Mouse (Mus musculus) neural tube, embryonic 12.5 days (tissue): ENCODE results near the gene Fam117b. TPM values are rescaled to one million over a fixed set of nuclear protein-coding genes. Genes with fewer than 3 reads are reported as not detected.

Source experiments
- ATAC-seq: fragments of 200-750 bp; cut with Nextera tagmentation; 2 replicates; pipeline ENCODE4 v1.8.0; 2017; ENCODE audit warnings: low read depth, mild to moderate bottlenecking, moderate TSS enrichment, moderate library complexity; ENCODE audit not compliant: low FRiP score
- H3K27ac ChIP-seq: fragments of 300-500 bp; sonication (generic); 2 replicates; pipeline ENCODE4 v1.5.1; 2016
- H3K27me3 ChIP-seq: fragments of 300-500 bp; sonication (generic); replicated peaks from 2 replicates; pipeline ENCODE4 v1.6.1; 2016; ENCODE audit warnings: mild to moderate bottlenecking
- H3K36me3 ChIP-seq: fragments of 300-500 bp; sonication (generic); 2 replicates; pipeline ENCODE4 v1.6.1; 2016; ENCODE audit warnings: mild to moderate bottlenecking
- H3K4me1 ChIP-seq: fragments of 300-500 bp; sonication (generic); 2 replicates; pipeline ENCODE4 v1.6.1; 2016
- H3K4me2 ChIP-seq: fragments of 300-500 bp; sonication (generic); replicated peaks from 2 replicates; pipeline ENCODE4 v1.6.1; 2016; ENCODE audit warnings: mild to moderate bottlenecking
- H3K4me3 ChIP-seq: fragments of 300-500 bp; sonication (generic); 2 replicates; pipeline ENCODE4 v1.5.1; 2016
- H3K9ac ChIP-seq: fragments of 300-500 bp; sonication (generic); 2 replicates; pipeline ENCODE4 v1.6.1; 2016; ENCODE audit warnings: mild to moderate bottlenecking
- H3K9me3 ChIP-seq: fragments of 300-500 bp; sonication (generic); 2 replicates; pipeline ENCODE4 v1.6.1; 2016; ENCODE audit warnings: mild to moderate bottlenecking
- WGBS: fragments of 180-500 bp; shearing (Covaris S2); methylation state at CpG from one replicate; pipeline ENCODE4 v1.1.7; 2016; 5-methylcytosine and 5-hydroxymethylcytosine counted together
- polyA plus RNA-seq: library from polyadenylated mRNA; unstranded; fragments of >200 nt; fragmentation: Nextera tagmentation; extraction: Ambion mirVana; gene quantifications from 2 replicates; pipeline ENCODE4 v1.2.1, GENCODE M21; 2016

The Fam117b gene
- polyA plus RNA-seq, 1 experiment from 2014 or later = 31.1 TPM

DNA sequence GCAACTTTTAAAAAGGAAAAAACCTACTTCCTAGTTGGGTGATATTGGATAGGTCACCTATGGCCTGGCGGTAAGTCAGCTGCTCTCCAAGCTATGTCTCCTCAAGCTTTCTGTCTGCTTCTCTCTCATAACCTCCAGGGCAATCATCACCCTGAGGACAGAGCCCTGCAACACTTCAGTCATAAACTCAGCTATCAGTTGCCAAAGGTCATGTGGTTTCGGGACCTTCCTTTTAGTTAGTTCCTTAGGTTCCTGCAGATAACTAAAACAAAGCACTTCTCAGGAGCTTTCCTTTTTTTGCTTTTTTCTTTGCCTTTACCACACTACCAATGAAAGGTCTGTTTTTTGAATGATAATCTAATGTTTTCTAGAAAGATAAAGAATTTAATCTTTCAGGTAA is 13.1 kb upstream of the Fam117b start:
- no peaks in the 10 kb centered on the region for H3K27me3 ChIP-seq
- no peaks in the 10 kb centered on the region for H3K36me3 ChIP-seq
- H3K9me3 ChIP-seq = no peaks in the 10 kb centered on the region
- no peak overlapping the region for H3K9ac ChIP-seq
- 90% methylated on average over 2 of the region's 2 CpGs for WGBS
- no peak overlapping the region for H3K27ac ChIP-seq
- H3K4me3 ChIP-seq = no peak overlapping the region
- no peak overlapping the region for H3K4me2 ChIP-seq
- no peaks in the 10 kb centered on the region for H3K4me1 ChIP-seq
- ATAC-seq = no peak

- no peak overlapping the region for H3K4me2 ChIP-seq
- no peak overlapping the region for H3K9ac ChIP-seq
- H3K36me3 ChIP-seq = no peaks in the 10 kb centered on the region
- H3K4me3 ChIP-seq = no peak overlapping the region
- no peaks in the 10 kb centered on the region for H3K4me1 ChIP-seq
- no peaks in the 10 kb centered on the region for H3K27me3 ChIP-seq
- ATAC-seq = no peak
- no peak overlapping the region for H3K27ac ChIP-seq
- WGBS = 91% methylated on average over 5 of the region's 5 CpGs
- H3K9me3 ChIP-seq = no peaks in the 10 kb centered on the region
Observed at GRCm38 (mm10) chr1:59901082-59901876, 11.5 kb upstream of the Fam117b start.

- no peak for ATAC-seq
- H3K27ac ChIP-seq = no peak overlapping the region
- H3K4me2 ChIP-seq = no peak overlapping the region
- H3K9me3 ChIP-seq = no peaks in the 10 kb centered on the region
- no peaks in the 10 kb centered on the region for H3K36me3 ChIP-seq
- no peaks in the 10 kb centered on the region for H3K27me3 ChIP-seq
- H3K4me1 ChIP-seq = no peaks in the 10 kb centered on the region
- WGBS = 56% methylated on average over 3 of the region's 3 CpGs
- no peak overlapping the region for H3K9ac ChIP-seq
- H3K4me3 ChIP-seq = no peak overlapping the region
Observed at GRCm38 (mm10) chr1:59902634-59903033, 10.2 kb upstream of the Fam117b start.

DNA sequence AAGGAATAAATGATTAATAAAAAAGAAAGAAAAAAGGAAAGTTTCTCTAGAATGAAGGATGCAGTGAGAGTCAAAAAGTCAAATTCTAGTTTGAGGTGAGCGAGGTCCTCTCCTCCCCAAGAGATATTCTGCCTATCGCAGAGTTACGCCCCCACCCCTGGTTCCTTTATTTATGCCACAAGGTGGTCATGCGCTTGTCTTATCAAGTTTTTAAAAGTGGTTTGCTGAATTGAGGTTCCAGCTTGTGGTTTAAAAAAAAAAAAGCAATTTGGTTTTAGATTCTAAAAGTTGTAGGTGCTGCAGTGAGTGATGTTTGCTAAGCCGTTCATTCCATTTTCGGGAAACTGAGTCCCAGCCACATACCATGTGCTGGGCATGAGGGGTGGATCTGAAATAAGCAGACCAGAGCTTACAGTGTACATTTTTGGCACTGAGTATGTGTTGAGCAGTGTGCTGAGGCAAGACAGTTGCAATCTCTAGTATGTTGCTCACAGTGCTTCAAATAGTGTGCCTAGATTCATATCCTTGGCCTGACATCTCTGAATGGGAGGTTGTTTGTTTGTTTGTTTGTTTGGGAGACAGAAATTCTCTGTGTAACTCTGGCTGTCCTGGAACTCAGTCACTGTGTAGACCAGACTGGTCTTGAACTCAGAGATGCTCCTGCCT is 8.0 kb upstream of the Fam117b start:
- Histone ChIP-seq H3K4me1 (no peaks in the 10 kb centered on the region), H3K9ac (no peak overlapping the region), H3K9me3 (no peaks in the 10 kb centered on the region), H3K27ac (no peak overlapping the region), H3K27me3 (no peaks in the 10 kb centered on the region), H3K4me2 (no peak overlapping the region), H3K4me3 (no peak overlapping the region), H3K36me3 (no peaks in the 10 kb centered on the region)
- ATAC-seq = no peak
- WGBS = 96% methylated on average over 6 of the region's 6 CpGs

DNA sequence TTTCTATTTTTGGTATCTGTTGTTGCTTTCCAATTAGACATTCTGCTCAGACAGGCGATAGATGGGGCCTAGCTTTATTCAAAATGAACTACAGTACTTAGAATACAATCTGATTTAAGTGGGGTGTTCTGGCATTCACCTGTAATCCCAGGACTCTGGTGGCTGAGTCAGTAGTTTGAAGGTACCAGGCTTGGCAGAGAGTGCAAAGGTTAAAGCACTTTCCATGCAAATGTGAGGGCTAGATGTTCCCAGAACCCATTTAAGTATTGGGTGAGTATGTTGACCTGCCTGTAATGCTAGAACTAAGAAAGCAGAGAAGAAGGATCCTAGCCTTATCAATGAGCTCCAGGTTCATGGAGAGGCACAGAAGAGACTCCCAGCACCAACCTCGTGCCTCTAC is 6.9 kb upstream of the Fam117b start:
- Histone ChIP-seq H3K9ac (no peak overlapping the region), H3K4me2 (no peak overlapping the region), H3K9me3 (no peaks in the 10 kb centered on the region), H3K36me3 (no peaks in the 10 kb centered on the region), H3K27ac (no peak overlapping the region), H3K27me3 (no peaks in the 10 kb centered on the region), H3K4me1 (no peaks in the 10 kb centered on the region), H3K4me3 (no peak overlapping the region)
- WGBS = 79% methylated on average over 2 of the region's 2 CpGs
- ATAC-seq = no peak

DNA sequence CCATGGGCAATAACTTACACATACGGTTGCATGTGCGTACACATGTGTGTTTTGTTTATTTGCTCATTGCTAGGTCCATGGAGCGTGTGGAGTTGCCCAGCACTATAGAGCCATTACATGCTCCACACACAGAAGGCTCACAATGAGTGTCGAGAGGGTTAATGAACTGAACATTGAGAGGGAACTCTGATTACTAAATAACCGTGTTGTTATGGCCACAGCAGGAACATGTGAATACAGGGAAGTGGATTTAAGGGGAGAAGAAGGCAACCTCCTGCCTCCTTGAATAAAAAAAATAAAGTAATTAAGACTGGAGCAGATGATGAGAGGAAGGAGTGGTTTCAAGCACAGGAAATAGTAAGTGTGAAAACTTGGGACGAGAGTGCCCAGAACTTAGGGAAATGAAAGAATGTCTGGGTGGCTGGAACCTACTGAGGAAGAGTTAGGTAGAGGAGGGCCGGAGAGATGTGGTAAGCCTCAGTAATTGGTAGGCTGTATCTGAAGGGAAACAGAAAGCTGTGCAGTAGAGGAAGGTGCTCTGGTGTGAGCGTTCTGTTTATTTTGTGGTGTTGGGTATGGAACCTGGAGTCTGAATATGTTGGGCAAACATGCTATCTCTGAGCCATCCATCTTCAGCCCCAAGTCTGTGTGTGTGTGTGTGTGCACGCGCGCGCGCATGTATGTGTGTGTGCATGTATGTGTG is 5.8 kb upstream of the Fam117b start:
- no peak overlapping the region for H3K4me2 ChIP-seq
- H3K36me3 ChIP-seq = no peaks in the 10 kb centered on the region
- no peak overlapping the region for H3K27ac ChIP-seq
- H3K27me3 ChIP-seq = no peaks in the 10 kb centered on the region
- H3K9ac ChIP-seq = no peak overlapping the region
- H3K4me3 ChIP-seq = no peak overlapping the region
- H3K4me1 ChIP-seq = no peaks in the 10 kb centered on the region
- no peaks in the 10 kb centered on the region for H3K9me3 ChIP-seq
- no peak for ATAC-seq
- WGBS = 86% methylated on average over 13 of the region's 13 CpGs

GRCm38 (mm10) chr1:59907700-59908099 is 5.1 kb upstream of the Fam117b start:
- Histone ChIP-seq H3K4me3 (no peak overlapping the region), H3K9me3 (no peaks in the 10 kb centered on the region), H3K9ac (no peak overlapping the region), H3K4me1 (no peaks in the 10 kb centered on the region), H3K36me3 (no peaks in the 10 kb centered on the region), H3K4me2 (no peak overlapping the region), H3K27me3 (no peaks in the 10 kb centered on the region), H3K27ac (no peak overlapping the region)
- 36% methylated on average over 2 of the region's 2 CpGs for WGBS
- ATAC-seq = no peak

DNA sequence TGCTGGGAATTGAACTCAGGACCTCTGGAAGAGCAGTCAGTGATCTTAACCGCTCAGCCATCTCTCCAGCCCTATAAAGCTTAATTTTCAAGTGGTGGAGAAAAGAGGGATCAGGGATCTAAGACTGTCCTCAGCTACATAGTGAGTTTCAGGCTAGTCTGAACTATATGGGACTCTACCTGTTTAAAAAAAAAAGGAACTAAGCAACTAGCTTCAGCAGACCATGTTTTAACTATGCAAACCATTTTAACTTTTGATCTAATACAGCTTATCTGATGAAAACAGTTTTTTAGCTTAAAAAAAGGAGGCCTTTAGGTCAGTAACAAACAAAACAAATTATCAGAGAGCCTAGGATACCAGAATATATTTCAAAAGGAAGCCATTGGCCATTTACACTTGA is 1.9 kb upstream of the Fam117b start:
- Histone ChIP-seq H3K4me2 (no peak overlapping the region), H3K9ac (no peak overlapping the region), H3K27ac (no peak overlapping the region), H3K9me3 (no peaks in the 10 kb centered on the region), H3K4me1 (peaks cover 19% of the 10 kb centered on the region), H3K27me3 (no peaks in the 10 kb centered on the region), H3K36me3 (no peaks in the 10 kb centered on the region), H3K4me3 (no peak overlapping the region)
- WGBS = 90% methylated on average over 1 of the region's 1 CpGs
- no peak for ATAC-seq

DNA sequence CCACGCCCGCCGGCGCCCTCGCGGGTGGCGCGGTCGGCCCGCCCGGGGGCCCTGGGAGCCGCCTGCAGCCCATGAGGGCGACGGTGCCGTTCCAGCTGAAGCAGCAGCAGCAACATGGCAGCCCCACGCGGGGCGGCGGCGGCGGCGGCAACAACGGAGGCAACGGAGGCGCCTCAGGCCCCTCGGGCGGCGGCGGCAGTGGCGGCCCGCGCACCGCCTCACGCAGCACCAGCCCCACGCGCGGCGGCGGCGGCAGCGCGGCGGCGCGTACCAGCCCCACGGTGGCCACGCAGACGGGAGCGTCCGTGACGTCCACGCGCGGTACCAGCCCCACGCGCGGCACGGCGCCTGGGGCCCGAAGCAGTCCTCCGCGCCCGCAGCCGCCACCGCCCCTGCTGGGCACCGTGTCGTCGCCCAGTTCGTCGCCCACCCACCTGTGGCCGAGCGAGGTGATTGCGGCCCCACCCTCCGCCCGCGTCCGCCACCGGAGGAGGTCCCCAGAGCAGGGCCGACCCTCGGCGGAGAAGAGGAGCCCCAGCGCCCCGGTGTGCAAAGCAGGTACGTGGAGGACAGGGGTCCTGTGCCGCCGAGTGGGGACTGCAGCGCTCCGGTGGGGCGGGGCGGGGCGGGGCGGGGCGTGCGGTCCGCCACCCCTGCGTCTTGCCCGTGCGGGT is 526 bp downstream of the Fam117b start:
- under 1% methylated on average over 96 of the region's 98 CpGs for WGBS
- Histone ChIP-seq H3K9me3 (no peaks in the 10 kb centered on the region), H3K4me1 (peaks cover 19% of the 10 kb centered on the region), H3K27me3 (no peaks in the 10 kb centered on the region), H3K4me2 (peak overlapping the region; percentile 89), H3K9ac (peak overlapping the region; percentile 99), H3K4me3 (peak overlapping the region; percentile 100), H3K27ac (peak overlapping the region; percentile 97), H3K36me3 (no peaks in the 10 kb centered on the region)
- peak; percentile 59 for ATAC-seq

- Histone ChIP-seq H3K27me3 (no peaks in the 10 kb centered on the region), H3K4me1 (peaks cover 19% of the 10 kb centered on the region), H3K27ac (peak overlapping the region; percentile 97; the same call in 1 of the 2 replicates), H3K9me3 (no peaks in the 10 kb centered on the region), H3K36me3 (no peaks in the 10 kb centered on the region), H3K4me3 (peak overlapping the region; percentile 100), H3K9ac (peak overlapping the region; percentile 99), H3K4me2 (peak overlapping the region; percentile 89)
- no peak for ATAC-seq
- 6% methylated on average over 12 of the region's 12 CpGs for WGBS
Observed at GRCm38 (mm10) chr1:59913869-59914225, 1.0 kb downstream of the Fam117b start.

GRCm38 (mm10) chr1:59914799-59915198 is 2.0 kb downstream of the Fam117b start:
- Histone ChIP-seq H3K36me3 (no peaks in the 10 kb centered on the region), H3K4me3 (no peak overlapping the region), H3K4me2 (peak overlapping the region; percentile 89), H3K27ac (no peak overlapping the region), H3K9me3 (no peaks in the 10 kb centered on the region), H3K9ac (no peak overlapping the region), H3K4me1 (peaks cover 19% of the 10 kb centered on the region), H3K27me3 (no peaks in the 10 kb centered on the region)
- 73% methylated on average over 3 of the region's 3 CpGs for WGBS
- ATAC-seq = no peak
